Mouse (Mus musculus): ENCODE measurements around the gene Arih2. TPM values are rescaled to one million over a fixed set of nuclear protein-coding genes. Genes with fewer than 3 reads are reported as not detected.

Gene Arih2
- polyA plus RNA-seq, 3 experiments from 2014 or later: 55.7 to 65.6 (median 62.7) TPM

DNA sequence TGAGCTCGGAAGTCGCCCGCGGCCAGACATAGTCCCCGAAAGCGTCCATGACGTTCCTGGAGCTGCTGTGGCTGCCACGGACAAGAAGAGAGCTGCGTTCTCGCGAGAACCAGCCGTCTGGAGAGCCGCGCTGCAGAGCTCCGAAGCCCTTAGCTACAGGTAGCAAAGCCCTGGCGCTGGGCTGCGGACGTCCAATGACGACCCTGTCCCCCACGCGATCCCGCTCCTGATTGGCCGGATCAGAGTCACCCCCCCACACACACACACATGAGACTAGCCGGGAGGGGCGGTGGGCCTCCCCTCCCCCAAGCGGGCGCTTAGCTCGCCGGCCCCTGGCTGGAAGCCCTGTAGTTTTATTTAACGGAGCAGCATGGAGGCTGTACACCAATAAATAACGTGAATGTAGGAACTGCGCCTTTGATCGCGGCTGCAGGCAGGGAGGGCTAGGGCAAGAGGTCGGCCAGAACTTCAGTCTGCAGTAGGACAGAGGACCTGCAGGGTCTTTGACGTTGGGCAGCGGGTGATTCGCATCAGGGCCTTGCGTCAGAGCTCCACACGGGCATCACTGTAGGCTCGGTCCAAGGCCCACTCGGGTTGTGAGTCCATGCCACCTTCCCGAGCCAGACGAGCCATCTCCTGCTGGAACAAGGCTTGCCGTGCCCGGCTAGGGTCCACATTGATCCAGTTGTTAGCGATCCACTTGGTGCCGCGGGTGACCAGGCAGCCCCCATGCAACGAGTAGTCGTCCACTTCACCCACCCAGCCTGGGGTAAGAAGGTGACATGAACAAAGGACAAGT lies 70.4 kb downstream of the Arih2 start, which contains the start of gene Wdr6:
Gene Wdr6, minus strand, starts transcription at position 195 of the 799 bp plus-strand sequence.
- ATAC-seq: peak; percentile 99

DNA sequence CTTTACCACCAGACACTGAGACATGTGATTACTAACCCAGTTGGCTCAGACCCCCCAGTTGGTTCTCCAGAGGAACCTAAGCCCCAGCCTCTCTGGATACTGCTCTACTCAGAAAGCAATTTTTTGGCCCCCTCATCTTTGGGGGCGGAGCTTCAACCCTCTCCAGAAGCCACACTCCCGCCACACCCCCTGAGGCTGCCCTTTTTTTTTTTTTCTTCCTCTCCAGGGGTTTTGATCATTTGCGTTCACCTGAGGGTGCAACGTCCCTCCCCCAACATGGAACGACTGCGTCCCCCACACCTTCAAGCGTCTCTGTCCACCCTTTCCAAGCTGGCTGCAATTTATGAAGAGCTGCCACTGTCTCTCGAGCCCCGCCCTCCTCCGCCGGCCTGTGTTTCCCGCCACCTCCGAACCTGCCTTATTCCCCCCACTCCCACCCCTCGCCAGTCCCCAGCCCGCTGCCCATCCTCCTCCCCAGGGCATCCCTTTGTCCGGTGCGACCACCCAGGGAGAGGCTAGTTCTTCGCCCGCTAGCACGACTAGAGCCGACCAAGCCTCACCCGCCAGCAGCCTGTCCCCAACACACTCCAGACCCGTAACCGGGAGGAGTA lies 71.1 kb downstream of the Arih2 start:
- no peak for ATAC-seq

DNA sequence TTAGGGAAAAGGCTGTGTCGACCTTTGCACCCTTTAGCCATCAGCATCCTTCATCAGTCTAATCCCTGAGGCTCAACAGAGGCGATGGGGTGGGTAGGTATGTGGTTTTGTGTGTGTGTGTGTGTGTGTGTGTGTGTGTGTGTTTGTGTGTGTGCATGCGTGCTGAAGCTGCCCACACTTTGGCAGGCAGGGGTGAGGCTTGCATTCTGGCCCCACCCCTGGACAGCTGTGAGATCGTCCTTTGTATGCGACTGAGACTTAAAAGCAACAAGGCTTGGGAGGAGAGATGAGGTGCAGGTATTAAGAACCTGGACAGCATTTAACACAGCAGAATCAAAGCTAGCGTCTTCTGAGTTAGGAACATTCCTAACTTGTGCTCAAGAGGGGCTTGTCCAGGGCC lies 72.2 kb downstream of the Arih2 start:
- ATAC-seq: no peak

DNA sequence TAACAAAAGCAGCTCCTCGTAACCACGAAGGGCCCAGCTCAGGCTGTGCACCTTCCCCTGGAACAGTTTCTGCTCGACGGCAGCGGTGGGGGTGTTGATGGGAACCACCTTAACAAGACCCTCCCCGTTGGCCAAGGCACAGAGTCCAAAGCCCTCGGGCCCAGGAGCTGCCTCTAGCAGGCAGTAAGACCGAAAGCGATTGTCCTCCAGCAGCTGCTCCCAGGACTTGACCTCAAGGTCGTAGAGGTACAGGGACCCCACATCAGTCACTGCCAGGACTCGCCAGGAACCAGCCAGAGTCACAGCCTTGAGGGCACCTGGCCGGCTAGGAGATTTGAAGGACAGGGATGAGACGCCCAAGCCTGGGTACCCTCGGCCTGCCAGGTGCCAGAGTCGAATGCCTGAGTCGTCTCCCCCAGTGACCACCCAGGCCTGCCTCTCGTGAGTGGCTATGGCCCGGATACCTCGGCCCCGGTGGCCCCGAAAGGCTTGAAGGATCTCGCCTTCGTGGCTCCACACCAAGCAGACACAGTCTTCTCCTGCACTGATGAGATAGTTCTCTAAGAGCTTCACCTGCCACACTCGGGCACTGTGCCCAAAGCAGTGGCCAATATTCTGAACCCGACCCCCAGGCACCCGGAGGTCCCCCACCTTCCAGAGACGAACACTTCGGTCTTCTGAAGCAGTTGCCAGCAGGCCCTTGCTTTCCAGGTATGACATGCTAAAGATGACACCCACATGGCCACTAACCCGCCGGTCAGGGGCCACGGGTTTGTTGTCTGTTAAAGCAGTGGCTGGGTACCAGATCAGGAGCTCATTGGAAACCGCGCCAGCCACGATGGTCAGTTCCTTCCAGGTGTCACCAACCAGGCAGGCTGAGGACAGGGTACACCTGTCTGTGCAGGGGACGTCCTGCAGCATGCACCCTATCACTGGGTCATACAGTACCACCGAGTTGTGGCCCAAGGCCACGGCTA lies 73.6 kb downstream of the Arih2 start:
- no peak for ATAC-seq

DNA sequence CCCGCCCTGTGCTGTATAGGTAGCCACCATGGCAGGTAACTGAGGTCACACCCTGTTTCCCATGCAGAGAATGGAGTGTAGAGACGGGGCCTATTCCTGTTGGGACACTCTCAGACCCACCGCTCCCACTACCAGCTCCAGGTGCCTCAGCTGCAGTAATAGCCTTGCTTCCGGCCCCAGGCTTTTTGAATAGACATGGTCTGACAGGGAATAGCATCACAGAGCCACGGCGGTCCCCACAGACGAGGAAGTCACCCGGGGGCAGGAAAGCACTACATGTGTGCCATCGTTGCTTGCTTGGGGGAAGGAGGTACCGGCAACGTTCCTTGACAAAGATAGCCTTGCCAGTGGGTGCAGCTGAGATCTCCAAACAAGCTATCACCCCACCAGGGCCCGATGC lies 74.3 kb downstream of the Arih2 start:
- ATAC-seq: no peak

DNA sequence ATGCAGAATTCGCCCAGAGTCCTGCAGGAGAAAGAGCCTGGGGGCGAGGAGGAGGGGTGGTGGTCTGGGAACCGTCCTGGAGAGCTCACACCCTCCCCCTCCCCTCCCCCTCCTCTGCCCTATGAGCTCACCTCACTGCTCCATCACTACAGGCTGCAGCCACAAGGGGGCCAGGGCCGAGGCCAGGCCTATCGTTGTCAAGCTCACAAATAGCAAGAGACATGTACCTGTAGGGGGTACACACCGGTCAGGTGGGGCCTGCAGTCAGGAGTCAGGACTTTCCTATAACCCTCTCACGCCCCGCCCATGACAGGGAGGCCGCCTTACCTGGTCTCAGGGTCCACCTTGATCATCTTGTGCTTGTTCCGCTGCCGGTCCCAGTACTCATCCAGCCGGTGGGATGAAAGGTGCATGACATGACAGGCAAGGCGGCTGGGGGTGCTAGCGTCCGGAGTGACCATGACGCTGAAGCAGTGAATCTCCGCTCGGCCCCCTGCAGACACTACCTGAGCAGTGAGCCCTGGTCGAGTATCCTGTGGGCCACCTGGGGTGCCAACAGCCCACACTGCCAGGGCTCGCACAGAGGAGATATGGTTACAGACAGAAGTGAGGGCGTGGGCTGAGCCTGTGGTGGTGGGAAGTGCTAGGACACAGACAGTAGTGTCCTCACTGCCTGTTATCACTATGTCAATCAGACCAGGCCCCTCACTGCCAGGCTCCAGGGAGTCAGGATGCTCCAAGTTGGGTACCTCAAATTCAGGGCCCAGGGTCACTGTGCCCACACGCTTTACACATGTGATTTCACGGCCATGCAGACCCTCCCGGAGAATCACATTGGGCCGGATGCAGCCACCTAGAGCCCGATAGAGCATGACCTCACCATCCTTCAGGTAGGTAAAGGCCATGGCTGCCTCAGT lies 75.2 kb downstream of the Arih2 start:
- ATAC-seq: no peak

DNA sequence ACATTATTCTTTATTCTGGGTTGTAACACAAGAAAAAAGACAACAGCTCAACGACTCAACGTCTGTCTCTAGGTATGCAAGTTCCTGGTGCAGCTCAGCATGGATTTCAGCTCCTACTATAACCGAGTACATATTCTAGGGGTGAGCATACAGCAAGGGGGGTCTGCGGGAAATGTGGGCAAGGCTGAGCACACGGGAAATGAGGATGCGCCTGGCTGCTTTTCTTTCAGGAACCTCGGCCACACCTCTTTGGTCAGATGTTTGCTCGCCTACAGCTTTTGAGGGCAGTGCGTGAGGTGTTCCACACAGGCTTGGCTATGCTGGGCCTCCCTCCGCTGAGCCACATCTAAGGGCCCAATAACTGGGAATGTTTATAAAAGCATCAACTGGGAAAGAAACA lies 76.9 kb downstream of the Arih2 start:
- ATAC-seq: no peak

DNA sequence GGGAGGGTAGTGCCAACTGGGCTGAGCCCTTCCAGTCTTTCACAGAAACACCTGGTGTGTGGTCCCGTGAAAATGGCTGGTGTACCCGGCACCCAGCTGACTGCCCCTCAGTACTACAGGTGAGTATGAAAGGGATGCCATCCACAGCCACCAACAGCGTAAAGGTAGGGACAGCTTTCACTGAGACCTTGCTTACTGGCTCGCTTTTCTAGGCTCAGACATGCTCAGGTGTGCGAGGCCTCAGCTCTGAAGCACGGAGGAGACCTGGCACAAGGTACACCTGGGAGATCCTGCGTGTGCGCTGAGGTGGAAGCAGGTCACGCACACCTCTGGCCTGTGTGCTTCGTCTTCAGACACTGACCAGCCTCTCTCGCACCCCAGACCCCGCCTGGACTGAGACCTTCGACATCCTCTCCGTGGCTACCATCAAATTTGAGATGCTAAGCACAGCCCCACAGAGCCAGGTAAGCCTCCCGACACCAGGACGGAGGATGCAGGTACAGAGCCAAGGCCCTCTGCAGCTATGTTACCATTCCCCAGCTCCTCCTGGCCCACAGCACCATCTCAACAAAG lies 77.7 kb downstream of the Arih2 start:
- no peak for ATAC-seq

DNA sequence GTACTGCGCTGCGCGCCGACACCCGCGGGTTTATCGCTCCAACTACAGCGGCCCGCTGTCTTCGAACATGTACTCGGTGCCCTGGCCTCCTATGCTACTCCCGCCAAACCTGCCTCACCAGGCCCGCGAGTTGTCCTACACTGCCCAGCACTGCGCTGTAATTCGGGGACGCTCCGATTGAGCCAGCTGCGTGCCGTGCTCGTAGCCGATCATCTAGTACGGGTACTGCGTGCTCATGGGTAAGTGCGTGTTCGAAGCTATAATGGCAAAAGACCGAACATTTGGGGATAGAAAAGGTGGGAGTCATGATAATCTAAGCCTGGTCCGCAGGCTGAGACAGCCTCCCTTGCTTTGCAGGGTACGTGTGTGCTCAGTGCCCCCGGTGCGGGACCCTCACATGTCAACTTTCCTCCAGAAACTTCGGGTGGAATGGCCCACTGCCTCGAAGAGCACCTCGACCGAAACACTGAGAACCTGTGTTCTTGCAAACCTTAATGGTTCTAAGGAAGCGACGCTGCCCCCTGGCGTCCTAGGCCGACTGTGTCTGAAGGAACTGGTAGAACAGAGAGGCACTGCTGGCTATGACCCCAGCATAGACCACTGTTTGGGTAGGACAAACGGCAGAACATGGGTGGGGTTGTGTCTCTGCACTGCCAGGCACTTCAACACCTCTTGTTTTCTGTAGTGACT lies 78.8 kb downstream of the Arih2 start:
- ATAC-seq: peak; percentile 30

DNA sequence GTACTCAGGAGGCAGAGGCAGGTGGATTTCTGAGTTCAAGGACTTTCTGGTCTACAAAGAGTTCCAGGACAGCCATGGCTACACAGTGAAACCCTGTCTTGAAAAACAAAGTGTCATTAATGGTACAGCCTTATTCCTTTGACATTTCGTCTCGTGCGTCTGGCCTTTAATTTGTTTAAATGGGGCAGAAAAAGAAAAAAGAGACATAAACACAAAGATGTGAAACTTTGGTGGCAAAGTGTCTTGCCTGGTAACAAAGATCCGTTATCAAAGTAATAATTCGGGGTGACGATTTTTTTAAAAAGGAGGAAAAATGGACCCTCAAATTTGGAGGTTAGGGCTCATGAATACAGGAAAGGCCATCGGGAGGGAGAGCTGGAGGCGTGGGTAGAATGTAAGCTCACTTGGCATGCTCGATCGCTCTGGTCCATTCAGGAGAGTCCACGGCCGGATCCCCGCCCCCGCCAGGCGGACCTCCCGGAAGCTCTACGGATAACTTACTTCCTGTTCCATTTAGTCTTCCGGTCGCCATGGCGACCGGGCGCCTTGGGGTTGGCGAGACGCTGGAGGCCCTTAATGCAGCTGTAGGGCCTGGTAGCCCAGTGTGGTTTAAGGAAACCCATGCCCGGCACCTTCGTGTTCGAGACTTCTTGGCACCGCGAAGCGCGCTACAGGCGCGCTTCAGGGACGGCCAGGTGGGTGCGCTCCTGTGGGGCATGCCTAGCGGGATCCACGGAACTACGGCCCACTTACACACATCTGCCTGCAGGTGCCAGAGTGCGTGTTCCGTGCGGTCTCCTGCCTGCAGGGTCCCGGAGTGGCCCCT lies 79.6 kb downstream of the Arih2 start, which contains the start of gene Dalrd3:
Gene Dalrd3, plus strand, starts transcription at position 506 of the 826 bp plus-strand sequence.
- ATAC-seq: peak; percentile 59

DNA sequence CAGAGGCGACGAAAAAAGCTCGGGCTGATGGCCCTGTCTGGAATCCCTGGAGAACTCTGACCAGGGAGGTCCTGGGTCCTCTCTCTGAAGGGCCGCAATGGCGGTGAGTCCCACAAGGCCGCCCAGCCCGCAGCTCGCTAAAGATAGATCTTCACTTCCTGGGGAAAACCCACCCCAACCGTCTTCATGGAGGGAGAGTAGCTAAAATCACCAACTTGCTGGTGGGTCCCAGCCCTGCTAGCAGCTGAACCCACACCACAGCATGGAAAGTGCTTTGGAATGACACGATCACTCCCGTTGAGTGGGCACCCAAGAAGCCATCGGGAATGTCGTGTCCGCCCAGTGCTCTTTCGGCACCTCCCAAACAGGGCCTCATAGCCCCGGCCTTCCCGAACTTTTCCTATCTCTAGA lies 80.7 kb downstream of the Arih2 start:
- no peak for ATAC-seq

DNA sequence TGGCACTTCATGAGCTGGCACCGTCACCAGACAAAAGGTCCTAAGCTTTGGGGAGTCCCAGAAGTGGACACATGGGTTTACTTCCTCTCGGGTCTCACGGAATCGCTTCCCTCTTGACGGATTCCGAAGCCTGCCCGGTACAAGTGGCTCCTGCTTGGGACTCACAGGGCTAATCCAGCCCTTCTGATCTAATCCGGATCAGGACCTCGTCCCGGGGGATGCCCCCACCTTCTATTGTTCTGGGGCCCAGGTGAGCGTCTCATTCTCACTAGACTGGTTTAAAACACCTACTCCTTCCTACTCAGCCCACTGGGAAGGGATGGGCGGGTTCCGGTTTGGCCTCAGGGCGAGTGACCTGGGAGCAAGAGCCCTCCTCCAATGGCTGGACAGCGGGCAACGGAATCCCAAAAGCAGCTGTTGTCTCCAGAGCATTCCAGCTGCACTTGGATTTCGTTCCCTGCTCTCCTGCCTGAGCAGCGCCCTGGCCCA lies 81.2 kb downstream of the Arih2 start:
- ATAC-seq: no peak

DNA sequence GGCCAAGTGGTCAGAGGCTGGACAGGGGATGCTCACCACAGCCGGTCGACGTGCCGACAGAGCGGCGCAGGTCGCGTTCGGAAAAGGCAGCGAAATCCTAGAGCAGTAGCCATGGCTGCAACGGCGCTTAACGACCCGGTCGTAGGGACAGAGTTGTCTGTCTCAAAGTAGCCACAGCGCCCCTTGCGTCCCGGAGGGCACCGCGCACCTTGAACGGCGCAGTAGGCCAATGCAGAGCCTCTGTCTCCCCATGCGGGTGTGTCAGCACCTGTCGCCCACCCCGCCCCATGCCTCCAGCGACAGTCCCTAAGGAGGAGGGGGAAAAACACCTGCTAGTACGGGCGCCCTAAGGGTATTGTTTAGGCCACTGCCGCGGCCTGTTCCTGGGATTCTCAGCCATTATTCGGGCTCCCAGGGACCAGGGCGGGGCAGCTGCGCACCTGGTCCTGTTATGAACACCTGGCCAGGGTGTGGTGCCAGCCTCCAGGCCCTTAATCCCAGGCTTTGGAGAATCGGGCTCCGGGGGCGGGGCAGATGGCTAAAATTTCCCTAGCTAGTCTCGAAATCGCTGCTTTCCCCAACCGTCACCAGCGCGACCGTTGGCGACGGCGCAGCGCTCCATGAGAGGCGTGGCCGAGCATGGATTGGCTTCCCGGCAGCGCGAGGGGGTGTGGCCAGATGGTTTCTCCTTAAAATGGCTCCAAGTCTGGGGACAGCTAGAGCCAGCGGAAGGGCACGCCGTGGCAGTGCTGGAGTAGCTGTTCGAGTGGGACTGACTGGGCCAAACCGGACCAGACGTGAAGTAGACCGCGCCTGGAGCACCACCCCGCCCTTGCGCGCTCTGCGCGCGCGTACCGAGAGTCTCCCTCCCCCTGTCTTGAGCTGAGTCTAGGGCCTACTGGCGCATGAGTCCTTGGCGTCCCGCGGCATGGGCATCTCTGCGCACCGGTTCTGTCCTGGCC lies 82.1 kb downstream of the Arih2 start, which contains the start of gene Ndufaf3:
Gene Ndufaf3, minus strand, starts transcription at position 620 of the 962 bp plus-strand sequence.
- peak; percentile 73 for ATAC-seq

DNA sequence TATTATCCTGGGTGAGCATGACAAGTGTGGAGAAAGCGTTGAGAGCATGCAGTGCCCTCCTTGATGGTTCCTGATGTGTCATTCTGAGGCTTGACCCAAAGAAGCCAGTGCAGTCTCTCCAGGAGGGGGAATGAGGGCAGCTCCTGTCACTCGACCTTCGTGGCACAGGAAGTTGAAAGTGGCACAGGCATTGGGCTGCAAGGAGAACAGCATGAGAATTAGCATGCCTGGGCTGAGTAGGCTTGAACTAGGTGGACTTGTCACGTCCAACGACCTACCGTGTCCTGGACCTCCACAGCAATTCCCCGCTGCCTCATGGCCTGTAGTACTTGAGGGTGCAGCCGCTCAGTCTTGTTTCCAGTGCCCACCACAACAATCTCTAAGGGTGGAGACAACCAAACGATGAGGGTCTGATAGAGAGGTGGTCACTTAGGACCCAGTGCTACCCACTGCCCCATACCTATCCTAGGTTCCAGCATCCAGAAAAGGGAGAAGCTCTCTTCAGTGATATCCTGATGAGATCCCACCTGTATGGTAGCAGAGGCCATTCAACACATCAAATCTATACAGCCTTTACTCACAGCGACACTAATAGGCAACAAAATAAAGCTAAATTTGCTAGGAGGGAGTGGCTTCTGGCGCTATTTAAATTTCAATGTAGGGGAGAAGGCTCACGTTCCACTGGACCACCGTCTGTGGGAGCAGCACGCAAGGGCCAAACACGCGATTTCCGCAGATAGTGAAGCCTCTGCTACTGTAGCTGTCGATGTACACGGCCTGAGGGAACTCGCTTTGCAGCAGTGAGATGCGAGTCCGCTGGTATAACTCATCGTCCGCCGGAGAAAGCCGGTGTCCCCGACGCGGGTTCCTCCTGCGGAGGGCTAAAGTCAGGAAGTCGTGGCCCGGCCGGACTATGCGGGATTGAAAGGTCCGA lies 83.0 kb downstream of the Arih2 start:
- ATAC-seq: no peak

DNA sequence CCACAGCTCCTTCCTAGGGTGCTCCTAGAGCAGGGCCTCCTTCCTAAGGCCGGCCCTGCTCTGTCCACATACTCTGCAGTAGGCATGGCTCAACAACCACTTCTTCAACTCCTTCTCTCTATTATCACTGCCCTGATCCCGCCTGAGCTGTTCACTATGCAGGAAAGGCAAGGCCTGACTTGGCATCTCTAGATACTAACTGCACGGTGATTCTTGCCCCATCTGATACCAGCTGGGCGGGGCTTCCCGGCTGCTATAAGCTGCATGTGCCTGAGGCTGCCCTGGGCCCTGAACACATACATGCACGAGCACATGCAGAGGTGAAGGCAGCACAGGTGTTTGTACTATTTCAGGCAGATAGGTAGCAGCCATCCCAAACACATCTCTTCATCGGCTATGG lies 85.1 kb downstream of the Arih2 start:
- no peak for ATAC-seq

DNA sequence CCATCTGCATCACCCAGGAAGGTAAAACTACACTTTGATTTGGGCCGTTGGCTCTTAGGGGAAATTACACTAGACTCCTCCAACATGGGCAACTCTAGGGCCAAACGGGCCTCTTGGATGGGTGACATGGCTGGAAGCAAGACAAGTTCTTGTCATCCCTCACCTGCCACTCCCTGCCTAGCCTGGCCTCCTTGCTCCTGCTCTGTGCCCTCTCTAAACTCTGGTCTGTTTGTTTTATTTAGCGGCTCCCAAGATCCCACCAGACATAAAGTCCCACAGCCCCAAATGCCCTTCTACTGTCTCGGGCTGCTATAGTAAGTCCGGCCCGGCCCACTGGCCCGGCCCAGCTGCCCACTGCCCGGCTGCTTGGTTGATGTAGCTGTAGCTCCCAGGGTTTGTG lies 85.5 kb downstream of the Arih2 start:
- no peak for ATAC-seq

DNA sequence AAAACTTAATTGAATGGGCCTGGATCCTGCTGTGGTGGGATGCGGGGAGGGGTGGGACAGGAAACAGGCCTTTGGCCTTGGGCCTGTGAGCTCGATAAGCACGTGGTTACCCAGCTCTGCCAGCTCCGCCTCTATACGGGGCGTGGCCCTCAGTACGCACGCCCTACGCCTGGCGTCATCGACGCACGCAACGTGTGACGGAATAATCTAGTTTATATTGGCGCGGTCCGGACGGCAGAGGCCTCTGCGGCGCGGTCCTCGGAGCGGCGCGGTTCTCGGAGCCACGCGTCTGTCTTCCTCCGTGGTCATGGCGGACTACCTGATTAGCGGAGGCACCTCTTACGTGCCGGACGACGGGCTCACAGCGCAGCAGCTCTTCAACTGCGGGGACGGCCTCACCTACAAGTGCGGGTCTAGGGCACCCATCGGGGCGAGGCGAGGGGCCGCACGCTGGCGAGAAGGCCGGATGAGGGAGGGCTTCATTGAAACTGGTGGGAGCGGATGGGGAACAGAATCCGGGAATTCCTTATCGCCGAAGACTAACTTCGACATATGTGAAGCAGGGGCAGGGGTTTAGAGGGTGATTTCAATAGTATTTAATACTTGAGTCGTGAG lies 88.9 kb downstream of the Arih2 start, which contains the start of gene Impdh2:
Gene Impdh2, plus strand, starts transcription at position 60 of the 615 bp plus-strand sequence.
- ATAC-seq: peak; percentile 98
